Mouse (Mus musculus) spleen, adult 2 months (tissue): ENCODE measurements around the gene Itpr1.

Source experiments
- CTCF ChIP-seq: fragments of 200-500 bp; IDR thresholded peaks from 2 replicates; pipeline ENCODE4 v1.5.1; 2011; ENCODE audit warnings: mild to moderate bottlenecking, inconsistent platforms; ENCODE audit not compliant: insufficient read depth, insufficient read length, insufficient replicate concordance; ENCODE audit errors: extremely low read depth
- POLR2A ChIP-seq: fragments of 200-500 bp; IDR thresholded peaks from 2 replicates; pipeline ENCODE4 v1.6.1; 2011; ENCODE audit warnings: low read depth, low read length, inconsistent platforms

DNA sequence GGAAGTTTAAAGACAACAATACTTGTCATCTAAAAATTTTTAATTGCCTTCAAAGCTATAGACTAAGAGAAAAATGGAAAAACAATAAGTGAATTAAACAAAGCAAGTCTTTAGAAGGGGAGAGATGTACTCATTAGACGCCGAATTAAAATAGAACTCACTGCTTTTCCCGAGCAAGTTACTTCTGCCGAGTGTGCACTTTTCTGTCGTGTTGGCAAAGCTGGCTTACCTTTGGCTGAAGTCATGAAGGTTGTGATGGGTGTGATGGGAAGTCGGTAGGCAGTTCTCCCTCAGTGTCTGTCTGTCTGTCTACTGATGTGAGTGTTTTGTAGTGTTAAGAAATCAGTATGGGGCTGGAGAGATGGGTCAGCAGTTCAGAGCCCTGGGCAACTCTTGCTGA lies 282.1 kb downstream of the Itpr1 start:
- TF ChIP-seq POLR2A (no peak), CTCF (no peak)
